Mouse (Mus musculus) CD8-positive naive resting alpha-beta T cell, adult 2 months (primary cell): ENCODE results near the gene Olfr1204.

Experiments
- DNase-seq, 2 experiments: peaks; one replicate each; pipeline ENCODE4 v3.0.0; 2022; ENCODE audit warnings: low read depth in 2 of 2, low spot score in 2 of 2

Gene Olfr1204

DNA sequence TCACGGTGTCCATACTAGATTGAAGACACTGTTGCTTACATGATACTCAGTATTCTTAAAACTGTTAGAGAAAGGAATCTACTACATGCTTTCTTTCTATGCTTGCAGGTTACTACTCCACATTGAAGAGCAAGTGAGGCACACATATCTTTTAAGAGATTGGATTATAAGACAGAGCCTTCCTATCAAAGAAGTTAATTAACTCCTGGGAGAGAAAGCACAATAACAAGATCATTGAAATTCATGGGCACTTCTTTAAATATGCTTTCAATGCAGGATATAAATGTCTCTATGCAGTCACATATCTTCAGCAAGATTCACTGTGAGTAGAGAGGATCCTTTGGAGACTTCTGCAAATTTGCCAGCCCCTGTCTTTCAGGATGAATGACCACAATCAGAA is at the start of gene Olfr1204:
TSS of gene Olfr1204 (plus strand) at position 301 of the 400 bp plus-strand sequence.
- no peak for DNase-seq

DNA sequence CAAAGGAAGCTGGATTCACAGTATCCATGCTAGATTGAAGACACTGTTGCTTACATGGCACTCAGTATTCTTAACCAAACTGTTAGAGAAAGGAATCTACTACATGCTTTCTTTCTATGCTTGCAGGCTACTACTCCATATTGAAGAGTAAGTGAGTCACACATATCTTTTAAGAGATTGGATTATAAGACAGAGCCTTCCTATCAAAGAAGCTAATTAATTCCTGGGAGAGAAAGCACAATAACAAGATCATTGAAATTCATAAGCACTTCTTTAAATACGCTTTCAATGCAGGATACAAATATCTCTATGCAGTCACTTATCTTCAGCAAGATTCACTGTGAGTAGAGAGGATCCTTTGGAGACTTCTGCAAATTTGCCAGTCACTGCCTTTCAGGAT is 34.9 kb upstream of the Olfr1204 start, which contains the start of gene Olfr1202:
TSS of gene Olfr1202 (plus strand) at position 301 of the 400 bp plus-strand sequence.
- no peak for DNase-seq

DNA sequence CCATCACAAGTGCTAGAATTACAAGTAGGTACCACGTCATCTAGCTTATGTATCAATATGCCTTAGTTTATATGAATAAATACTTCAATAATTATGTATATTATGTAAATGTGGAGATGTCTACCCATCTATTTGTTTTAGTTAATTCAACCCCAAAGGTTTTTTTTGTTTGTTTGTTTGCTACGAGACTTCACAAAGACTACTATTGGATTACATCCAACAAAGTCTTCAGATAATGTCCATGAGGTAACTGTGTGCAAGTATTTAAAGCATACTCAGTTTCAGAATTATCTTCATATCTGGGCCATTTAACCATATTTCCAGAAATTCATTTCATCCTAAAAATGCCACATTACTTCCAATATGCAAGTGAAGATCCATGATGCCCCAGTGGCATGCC is 19.7 kb upstream of the Olfr1204 start, which contains the start of gene Olfr1205:
TSS of gene Olfr1205 (plus strand) at position 301 of the 400 bp plus-strand sequence.
- no peak for DNase-seq

DNA sequence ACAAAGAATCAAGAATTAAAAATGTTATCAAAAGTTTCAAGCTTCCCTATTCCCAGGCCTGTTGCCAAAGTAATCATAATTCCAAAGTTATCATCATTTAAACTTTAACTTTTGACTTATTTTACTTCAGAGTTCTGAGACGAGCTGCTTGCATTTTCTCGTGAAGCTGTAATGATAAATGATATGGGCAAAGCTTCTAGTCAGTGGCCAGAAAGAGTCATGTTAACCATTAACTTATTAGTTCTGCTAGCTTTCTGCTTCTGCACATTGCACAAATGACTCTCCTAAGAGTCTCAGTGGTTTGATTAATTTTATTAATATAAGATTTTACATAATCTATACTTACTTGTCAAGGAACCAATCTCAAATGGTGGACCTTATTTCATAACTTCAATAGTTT is 10.6 kb upstream of the Olfr1204 start:
- no peak for DNase-seq

DNA sequence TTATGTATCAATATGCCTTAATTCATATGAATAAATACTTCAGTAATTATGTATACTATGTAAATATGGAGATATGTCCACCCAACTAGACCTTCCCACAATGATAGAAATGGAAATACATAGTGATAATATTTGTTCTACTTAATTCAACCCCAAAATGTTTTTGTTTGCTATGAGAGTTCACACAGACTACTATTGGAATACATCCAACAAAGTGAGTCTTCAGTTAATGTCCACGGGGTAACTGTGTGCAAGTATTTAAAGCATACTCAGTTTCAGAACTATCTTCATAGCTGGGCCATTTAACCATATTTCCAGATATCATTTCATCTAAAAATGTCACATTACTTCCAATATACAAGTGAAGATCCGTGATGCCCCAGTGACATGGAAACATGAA is 13.8 kb downstream of the Olfr1204 start, which contains the start of gene Olfr1206:
TSS of gene Olfr1206 (plus strand) at position 301 of the 400 bp plus-strand sequence.
- DNase-seq: no peak

DNA sequence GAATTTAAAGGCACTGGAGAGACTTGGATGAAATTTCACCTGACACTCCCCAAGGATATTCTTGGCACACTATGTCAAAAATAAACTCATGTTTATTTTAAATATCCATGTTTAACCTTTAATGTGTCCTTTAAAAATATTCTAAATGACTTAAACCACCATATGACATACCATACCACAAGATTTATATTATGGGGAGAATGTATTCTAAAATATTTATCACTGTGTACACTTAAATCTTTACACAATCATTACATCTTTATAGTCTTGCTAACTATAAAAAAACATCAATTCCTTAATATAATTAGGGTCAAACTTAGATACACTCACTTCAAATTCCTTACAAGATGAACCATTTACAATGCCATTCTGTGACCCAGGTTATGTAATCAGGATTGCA is 53.1 kb downstream of the Olfr1204 start, which contains the start of gene Olfr1208:
TSS of gene Olfr1208 (minus strand) at position 101 of the 400 bp plus-strand sequence.
- DNase-seq: no peak
